Comparison of ENCODE assay signal across 9 mouse cellular contexts in genomic region chr2:143862484-143863231, GRCm38 (mm10). TPM values are rescaled to one million over a fixed set of nuclear protein-coding genes. Genes with fewer than 3 reads are reported as not detected.
DNase-seq lines count a peak whose midpoint lies in the region; ATAC-seq and TF ChIP-seq lines count a peak whose summit lies in the region.
"Had no signal": no experiment of that assay in that cellular context is flagged by ENCODE, and none has a peak within 500 bp of the region (broad histone marks: within the 10 kb centered on the region; RNA-seq: fewer than 3 reads in every experiment).

Gene Bfsp1, minus strand, starts transcription at chr2:143863173.

- peak; percentile 16 to 27 for DNase-seq in frontal cortex, postnatal 10 days (ENCODE audit: low spot score in 2 of 2)
- no peak for DNase-seq in frontal cortex, postnatal 25 days (ENCODE audit: low spot score in 2 of 2)
- DNase-seq in gastrocnemius, postnatal 36 days = peak; percentile 38 to 58
- peak; percentile 30 to 38 for DNase-seq in lung, adult 18-20 months
- DNase-seq in adipocyte (ENCODE audit: low spot score) = no peak

- peak within 1 kb of the TSS; percentile 41 for H3K4me3 ChIP-seq in intestine, embryonic 15.5 days (replicated peaks)
- peak within 1 kb of the TSS; percentile 44 for H3K4me3 ChIP-seq in olfactory bulb, adult 2 months (ENCODE audit: insufficient read depth, low read depth, low read length)

- H3K27me3 ChIP-seq in intestine, embryonic 15.5 days (replicated peaks) = no peaks in the 10 kb centered on the region
- H3K27me3 ChIP-seq: CH12.LX had no signal

- no peak within 1 kb of the TSS for H3K27ac ChIP-seq in intestine, embryonic 15.5 days
- H3K27ac ChIP-seq in olfactory bulb, adult 2 months (ENCODE audit: insufficient read depth, low read depth, low read length) = no peak within 1 kb of the TSS

- intact Hi-C loops in gastrocnemius, postnatal 36 days (cut with DNase I) = no loop called here

- H3K9ac ChIP-seq in intestine, embryonic 15.5 days = peak within 1 kb of the TSS; percentile 61

- TF ChIP-seq POLR2A in olfactory bulb, adult 2 months (IDR thresholded peaks at IDR 0.05; ENCODE audit: insufficient read depth, low read depth, low read length) = no peak

- no peaks in the 10 kb centered on the region for H3K36me3 ChIP-seq in intestine, embryonic 15.5 days

- 0 out of 2 replicates have a peak, but pooled peaks cover 4% of the 10 kb centered on the region for H3K4me1 ChIP-seq in intestine, embryonic 15.5 days (replicated peaks)
- peaks cover 8% of the 10 kb centered on the region for H3K4me1 ChIP-seq in olfactory bulb, adult 2 months (ENCODE audit: control insufficient read depth, insufficient read depth, low read length)

- WGBS in intestine, embryonic 15.5 days = 3% methylated on average over 86 of the region's 86 CpGs
- WGBS in olfactory bulb, adult 2 months = 6% methylated on average over 86 of the region's 86 CpGs

- ATAC-seq in common myeloid progenitor, adult 5-6 weeks (replicated peaks; ENCODE audit: low read depth, poor library complexity, severe bottlenecking) = peak; percentile 52
- ATAC-seq in intestine, embryonic 15.5 days = peak; percentile 84

- no peaks in the 10 kb centered on the region for H3K9me3 ChIP-seq in intestine, embryonic 15.5 days

- H3K4me2 ChIP-seq in intestine, embryonic 15.5 days (replicated peaks) = peak within 1 kb of the TSS; percentile 78

- no peak for TF ChIP-seq CTCF in olfactory bulb, adult 2 months (IDR thresholded peaks at IDR 0.05; ENCODE audit: insufficient read depth, low read depth, low read length)

RNA-seq across cellular contexts. Expression of gene Bfsp1, which starts in this region (rescaled TPM):
- not detected in 2 replicates for total RNA-seq in common myeloid progenitor, adult 5-6 weeks (2017)
- under 1 TPM; 0.28 to 0.37 TPM for total RNA-seq in gastrocnemius, postnatal 36 days (2021)
- polyA plus RNA-seq in intestine, embryonic 15.5 days (2015; fragmentation: Nextera tagmentation; extraction: Ambion mirVana) = 4.2 and 4.3 TPM in 2 replicates
- polyA plus RNA-seq in olfactory bulb, adult 2 months (2012; ENCODE audit: insufficient read depth, insufficient read length, low replicate concordance, missing spikeins) = not detected in 2 replicates

Comparison
In these comparisons a context has a peak if more than half of its experiments do, and no peak if none do; other contexts are left out.
1. DNase-seq: peak in frontal cortex, postnatal 10 days (2 of 2) and lung, adult 18-20 months (2 of 2); none in frontal cortex, postnatal 25 days (0 of 2) and adipocyte (single experiment).
2. Peak in ATAC-seq in common myeloid progenitor, adult 5-6 weeks; RNA of the gene not detected or under 1 TPM.
3. Peak in DNase-seq in gastrocnemius, postnatal 36 days; RNA of the gene not detected or under 1 TPM.